Mouse (Mus musculus): ENCODE results near the gene Iqschfp.

DNA sequence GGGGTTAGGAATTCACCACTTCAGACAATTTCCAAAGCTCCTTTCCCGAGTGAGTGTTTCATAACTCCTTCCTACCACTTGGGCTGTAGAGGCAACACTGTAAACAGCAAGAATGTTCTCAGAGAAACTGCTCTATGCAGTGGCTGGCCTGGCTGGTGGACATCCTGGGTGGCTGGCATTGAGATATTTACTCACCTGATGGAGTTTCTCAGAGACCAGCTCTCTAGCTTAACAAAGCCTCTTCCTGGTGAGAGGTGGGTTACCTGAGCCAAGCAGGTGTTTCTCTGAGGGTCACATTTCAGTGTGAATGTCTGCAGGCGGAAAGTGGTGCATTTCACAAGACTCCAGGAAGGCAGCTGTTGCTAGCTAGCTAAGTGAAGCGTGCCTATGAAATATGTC is 681.2 kb downstream of the Iqschfp start:
- TF ChIP-seq GATA1 (IDR thresholded peaks at IDR 0.05; ENCODE audit: borderline replicate concordance, low read length) (no peak), FLI1 (IDR thresholded peaks at IDR 0.05; ENCODE audit: low read length) (no peak)

All from megakaryocyte, embryonic 14.5 days (primary cell).